Mouse (Mus musculus) midbrain, embryonic 13.5 days (tissue): Measurements from ENCODE around the gene Hrc. TPM values are rescaled to one million over a fixed set of nuclear protein-coding genes. Genes with fewer than 3 reads are reported as not detected.

Experiments
- ATAC-seq: fragments of 200-750 bp; cut with Nextera tagmentation; 2 replicates; pipeline ENCODE4 v1.8.0; 2017; ENCODE audit warnings: mild to moderate bottlenecking, moderate TSS enrichment, moderate library complexity
- H3K27ac ChIP-seq: fragments of 300-500 bp; sonication (generic); 2 replicates; pipeline ENCODE4 v1.5.1; 2015; ENCODE audit warnings: inconsistent platforms, mild to moderate bottlenecking, moderate library complexity
- H3K27me3 ChIP-seq: fragments of 300-500 bp; sonication (generic); 2 replicates; pipeline ENCODE4 v1.6.1; 2015; ENCODE audit warnings: mild to moderate bottlenecking, inconsistent platforms
- H3K36me3 ChIP-seq: fragments of 300-500 bp; sonication (generic); 2 replicates; pipeline ENCODE4 v1.6.1; 2015; ENCODE audit warnings: mild to moderate bottlenecking, inconsistent platforms
- H3K4me1 ChIP-seq: fragments of 300-500 bp; sonication (generic); replicated peaks from 2 replicates; pipeline ENCODE4 v1.6.1; 2015; ENCODE audit warnings: inconsistent platforms
- H3K4me2 ChIP-seq: fragments of 300-500 bp; sonication (generic); replicated peaks from 2 replicates; pipeline ENCODE4 v1.6.1; 2015; ENCODE audit warnings: moderate library complexity, mild to moderate bottlenecking, inconsistent platforms
- H3K4me3 ChIP-seq: fragments of 300-500 bp; sonication (generic); replicated peaks from 2 replicates; pipeline ENCODE4 v1.5.1; 2015; ENCODE audit warnings: mild to moderate bottlenecking, inconsistent platforms
- H3K9ac ChIP-seq: fragments of 300-500 bp; sonication (generic); replicated peaks from 2 replicates; pipeline ENCODE4 v1.6.1; 2015; ENCODE audit warnings: mild to moderate bottlenecking, inconsistent platforms
- H3K9me3 ChIP-seq: fragments of 300-500 bp; sonication (generic); 2 replicates; pipeline ENCODE4 v1.6.1; 2016; ENCODE audit warnings: mild to moderate bottlenecking, inconsistent platforms
- WGBS: fragments of 180-500 bp; shearing (Covaris S2); methylation state at CpG from one replicate; pipeline ENCODE4 v1.1.7; 2015; 5-methylcytosine and 5-hydroxymethylcytosine counted together
- polyA plus RNA-seq: library from polyadenylated mRNA; unstranded; fragments of >200 nt; fragmentation: Nextera tagmentation; extraction: Ambion mirVana; gene quantifications from 2 replicates; pipeline ENCODE4 v1.2.1, GENCODE M21; 2015

Hrc gene
- polyA plus RNA-seq, 1 experiment from 2014 or later = 0.26 TPM

GRCm38 (mm10) chr7:45334605-45335004, 485 bp upstream of the Hrc start:
- ATAC-seq = no peak
- peaks cover 28% of the 10 kb centered on the region for H3K27me3 ChIP-seq
- H3K27ac ChIP-seq = no peak overlapping the region

GRCm38 (mm10) chr7:45336319-45336718, 1.2 kb downstream of the Hrc start:
- Histone ChIP-seq H3K4me3 (no peak overlapping the region), H3K27me3 (peaks cover 37% of the 10 kb centered on the region), H3K9me3 (no peaks in the 10 kb centered on the region), H3K36me3 (peaks cover 3% of the 10 kb centered on the region; the same call in 1 of the 2 replicates), H3K27ac (no peak overlapping the region), H3K4me1 (peaks cover 64% of the 10 kb centered on the region), H3K9ac (no peak overlapping the region), H3K4me2 (no peak overlapping the region)
- WGBS = 91% methylated on average over 4 of the region's 4 CpGs
- no peak for ATAC-seq

More at GRCm38 (mm10) chr7:45334605-45335004, 485 bp upstream of the Hrc start:
- Histone ChIP-seq H3K4me1 (peaks cover 46% of the 10 kb centered on the region), H3K36me3 (no peaks in the 10 kb centered on the region), H3K9ac (no peak overlapping the region), H3K4me3 (no peak overlapping the region), H3K9me3 (no peaks in the 10 kb centered on the region), H3K4me2 (no peak overlapping the region; the same call in 1 of the 2 replicates)
- 21% methylated on average over 3 of the region's 3 CpGs for WGBS

- Histone ChIP-seq H3K4me2 (no peak overlapping the region), H3K27ac (no peak overlapping the region), H3K9ac (no peak overlapping the region), H3K36me3 (peaks cover 6% of the 10 kb centered on the region; the same call in 1 of the 2 replicates), H3K4me1 (peaks cover 59% of the 10 kb centered on the region), H3K9me3 (no peaks in the 10 kb centered on the region), H3K4me3 (no peak overlapping the region), H3K27me3 (peaks cover 32% of the 10 kb centered on the region)
- 12% methylated on average over 4 of the region's 4 CpGs for WGBS
- ATAC-seq = no peak
Observed at GRCm38 (mm10) chr7:45337469-45337868, 2.4 kb downstream of the Hrc start.

- no peak overlapping the region for H3K4me3 ChIP-seq
- H3K4me2 ChIP-seq = peak overlapping the region; percentile 79
- H3K9ac ChIP-seq = no peak overlapping the region
- ATAC-seq = no peak
- peaks cover 50% of the 10 kb centered on the region for H3K4me1 ChIP-seq
- no peak overlapping the region for H3K27ac ChIP-seq
- H3K36me3 ChIP-seq = peaks cover 12% of the 10 kb centered on the region
- H3K9me3 ChIP-seq = no peaks in the 10 kb centered on the region
- WGBS = 4% methylated on average over 14 of the region's 14 CpGs
- H3K27me3 ChIP-seq = peaks cover 35% of the 10 kb centered on the region
Observed at GRCm38 (mm10) chr7:45338161-45338911, 3.2 kb downstream of the Hrc start.

- peak; percentile 86 for ATAC-seq
- H3K27me3 ChIP-seq = peaks cover 31% of the 10 kb centered on the region
Observed at GRCm38 (mm10) chr7:45339410-45340065, 4.4 kb downstream of the Hrc start.

GRCm38 (mm10) chr7:45340066-45340442, 5.0 kb downstream of the Hrc start:
- ATAC-seq = no peak

More at GRCm38 (mm10) chr7:45339410-45340065, 4.4 kb downstream of the Hrc start:
- no peaks in the 10 kb centered on the region for H3K9me3 ChIP-seq
- H3K4me2 ChIP-seq = peak overlapping the region; percentile 79
- H3K36me3 ChIP-seq = peaks cover 16% of the 10 kb centered on the region
- H3K9ac ChIP-seq = peak overlapping the region; percentile 67
- H3K27ac ChIP-seq = peak overlapping the region; percentile 46
- H3K4me3 ChIP-seq = peak overlapping the region; percentile 50
- 1% methylated on average over 37 of the region's 39 CpGs for WGBS
- peaks cover 40% of the 10 kb centered on the region for H3K4me1 ChIP-seq

GRCm38 (mm10) chr7:45340669-45341068, 5.6 kb downstream of the Hrc start:
- no peak overlapping the region for H3K27ac ChIP-seq
- peaks cover 28% of the 10 kb centered on the region for H3K27me3 ChIP-seq
- H3K9me3 ChIP-seq = no peaks in the 10 kb centered on the region
- no peak for ATAC-seq
- H3K9ac ChIP-seq = no peak overlapping the region
- 1% methylated on average over 11 of the region's 11 CpGs for WGBS
- H3K4me1 ChIP-seq = peaks cover 36% of the 10 kb centered on the region
- H3K4me2 ChIP-seq = peak overlapping the region; percentile 79
- peak overlapping the region; percentile 50; the same call in 1 of the 2 replicates for H3K4me3 ChIP-seq
- H3K36me3 ChIP-seq = peaks cover 28% of the 10 kb centered on the region

More at GRCm38 (mm10) chr7:45340066-45340442, 5.0 kb downstream of the Hrc start:
- Histone ChIP-seq H3K9ac (peak overlapping the region; percentile 67), H3K9me3 (no peaks in the 10 kb centered on the region), H3K27ac (0 out of 2 replicates have a peak overlapping the region, but pooled peaks have one; percentile 14), H3K27me3 (peaks cover 28% of the 10 kb centered on the region), H3K4me3 (peak overlapping the region; percentile 50), H3K4me2 (peak overlapping the region; percentile 79), H3K4me1 (peaks cover 36% of the 10 kb centered on the region), H3K36me3 (peaks cover 21% of the 10 kb centered on the region)
- WGBS = 4% methylated on average over 11 of the region's 11 CpGs

GRCm38 (mm10) chr7:45341303-45341702, 6.2 kb downstream of the Hrc start:
- H3K27me3 ChIP-seq = peaks cover 28% of the 10 kb centered on the region
- H3K36me3 ChIP-seq = peaks cover 34% of the 10 kb centered on the region
- no peak for ATAC-seq
- no peaks in the 10 kb centered on the region for H3K9me3 ChIP-seq
- no peak overlapping the region for H3K4me3 ChIP-seq
- H3K9ac ChIP-seq = no peak overlapping the region
- peak overlapping the region; percentile 79 for H3K4me2 ChIP-seq
- H3K27ac ChIP-seq = no peak overlapping the region
- peaks cover 36% of the 10 kb centered on the region for H3K4me1 ChIP-seq
- WGBS = 4% methylated on average over 8 of the region's 8 CpGs

- no peak overlapping the region for H3K4me2 ChIP-seq
- peaks cover 36% of the 10 kb centered on the region for H3K4me1 ChIP-seq
- H3K9ac ChIP-seq = no peak overlapping the region
- H3K9me3 ChIP-seq = no peaks in the 10 kb centered on the region
- H3K27me3 ChIP-seq = peaks cover 26% of the 10 kb centered on the region
- H3K27ac ChIP-seq = no peak overlapping the region
- peaks cover 41% of the 10 kb centered on the region for H3K36me3 ChIP-seq
- H3K4me3 ChIP-seq = no peak overlapping the region
- WGBS = 92% methylated on average over 11 of the region's 11 CpGs
- no peak for ATAC-seq
Observed at GRCm38 (mm10) chr7:45342081-45342480, 7.0 kb downstream of the Hrc start.

GRCm38 (mm10) chr7:45343543-45343942, 8.5 kb downstream of the Hrc start:
- peaks cover 28% of the 10 kb centered on the region for H3K4me1 ChIP-seq
- peaks cover 56% of the 10 kb centered on the region for H3K36me3 ChIP-seq
- H3K27ac ChIP-seq = no peak overlapping the region
- whole genome bisulfite sequencing = 33% methylated on average over 13 of the region's 13 CpGs
- no peaks in the 10 kb centered on the region for H3K9me3 ChIP-seq
- peaks cover 15% of the 10 kb centered on the region for H3K27me3 ChIP-seq
- no peak overlapping the region for H3K4me3 ChIP-seq
- ATAC-seq = no peak
- H3K4me2 ChIP-seq = no peak overlapping the region
- H3K9ac ChIP-seq = no peak overlapping the region

- Histone ChIP-seq H3K27ac (no peak overlapping the region), H3K27me3 (peaks cover 4% of the 10 kb centered on the region; the same call in 1 of the 2 replicates), H3K9me3 (no peaks in the 10 kb centered on the region), H3K36me3 (peaks cover 84% of the 10 kb centered on the region), H3K4me1 (no peaks in the 10 kb centered on the region), H3K4me3 (no peak overlapping the region), H3K9ac (no peak overlapping the region), H3K4me2 (no peak overlapping the region)
- WGBS = 82% methylated on average over 13 of the region's 13 CpGs
- ATAC-seq = no peak
Observed at GRCm38 (mm10) chr7:45346905-45347304, 11.8 kb downstream of the Hrc start.

GRCm38 (mm10) chr7:45353041-45353440, 18.0 kb downstream of the Hrc start:
- Histone ChIP-seq H3K27me3 (no peaks in the 10 kb centered on the region), H3K36me3 (peaks cover 93% of the 10 kb centered on the region), H3K4me2 (no peak overlapping the region), H3K9ac (no peak overlapping the region), H3K27ac (no peak overlapping the region), H3K4me3 (no peak overlapping the region), H3K9me3 (no peaks in the 10 kb centered on the region), H3K4me1 (no peaks in the 10 kb centered on the region)
- WGBS = 18% methylated on average over 5 of the region's 5 CpGs
- no peak for ATAC-seq
